15 mouse cellular contexts compared by ENCODE assay signal in the genomic region with DNA sequence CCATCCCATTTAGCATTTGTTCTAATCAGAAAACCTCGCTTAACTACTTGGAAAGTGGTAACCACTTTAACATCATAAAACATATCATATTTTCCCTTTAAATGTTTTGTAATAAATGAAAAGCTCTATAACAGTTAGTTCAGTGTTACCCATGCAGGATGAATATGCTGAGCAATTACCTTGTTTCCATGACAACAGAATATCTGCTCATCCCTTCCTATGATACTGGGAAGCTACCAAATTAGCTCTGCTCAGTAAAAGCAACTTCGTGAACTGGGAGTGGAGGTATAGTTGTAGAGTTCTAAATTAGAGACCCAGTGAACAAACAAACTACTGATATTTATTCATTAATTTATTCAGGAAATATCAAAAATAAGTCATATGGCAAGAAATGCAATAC.
"Had no signal": no experiment of that assay in that cellular context is flagged by ENCODE, and none has a peak within 500 bp of the region (broad histone marks: within the 10 kb centered on the region; RNA-seq: fewer than 3 reads in every experiment).

No protein-coding gene starts in this region.

- H3K27ac ChIP-seq: layer of hippocampus, adult 2 months; limb, embryonic 12.5 days; liver, embryonic 13.5 days; lung, embryonic 15.5 days; macrophage; neural tube, embryonic 12.5 days had no signal

- H3K27me3 ChIP-seq: limb, embryonic 12.5 days; liver, embryonic 13.5 days; lung, embryonic 15.5 days; megakaryocyte, embryonic 14.5 days; neural tube, embryonic 12.5 days had no signal

- H3K9me3 ChIP-seq: limb, embryonic 12.5 days; liver, embryonic 13.5 days; lung, embryonic 15.5 days; megakaryocyte, embryonic 14.5 days; neural tube, embryonic 12.5 days had no signal

- H3K4me3 ChIP-seq: layer of hippocampus, adult 2 months; limb, embryonic 12.5 days; liver, embryonic 13.5 days; lung, embryonic 15.5 days; megakaryocyte, embryonic 14.5 days; myocyte; neural tube, embryonic 12.5 days had no signal

- H3K4me2 ChIP-seq: limb, embryonic 12.5 days; liver, embryonic 13.5 days; lung, embryonic 15.5 days; neural tube, embryonic 12.5 days had no signal

- H3K36me3 ChIP-seq: limb, embryonic 12.5 days; liver, embryonic 13.5 days; lung, embryonic 15.5 days; neural tube, embryonic 12.5 days had no signal

- DNase-seq: kidney, postnatal 10 days; kidney, postnatal 4 days; liver; liver, embryonic 13.5 days; liver, postnatal 0 days; lung, postnatal 14 days; right cerebral cortex, postnatal 25 days; thymus, postnatal 4 days had no signal

- ATAC-seq: liver, postnatal 0 days had no signal

- H3K9ac ChIP-seq: limb, embryonic 12.5 days; liver, embryonic 13.5 days; liver, postnatal 0 days; lung, embryonic 15.5 days; neural tube, embryonic 12.5 days had no signal

- H3K4me1 ChIP-seq: limb, embryonic 12.5 days; liver, embryonic 13.5 days; lung, embryonic 15.5 days; megakaryocyte, embryonic 14.5 days; neural tube, embryonic 12.5 days had no signal
